Mouse (Mus musculus): ENCODE results near the gene Cabp1. TPM values are rescaled to one million over a fixed set of nuclear protein-coding genes. Genes with fewer than 3 reads are reported as not detected.

Gene Cabp1
- total RNA-seq, 2 experiments from 2014 or later: 309 to 312 TPM

GRCm38 (mm10) chr5:115214864-115215263, 20.7 kb upstream of the Cabp1 start:
- DNase-seq (ENCODE audit: low spot score in 2 of 2): peak; percentile 70 to 81

GRCm38 (mm10) chr5:115212861-115213260, 18.7 kb upstream of the Cabp1 start:
- DNase-seq (ENCODE audit: low spot score in 2 of 2): peak in 1 of 2 experiments; percentile 34
- intact Hi-C loops (cut with DNase I): no loop called here

More at GRCm38 (mm10) chr5:115214864-115215263, 20.7 kb upstream of the Cabp1 start:
- intact Hi-C loops (cut with DNase I): loop anchor here (2.0 kb wide), 1 partner anchor 16 kb away; no protein-coding TSS in a partner anchor

DNA sequence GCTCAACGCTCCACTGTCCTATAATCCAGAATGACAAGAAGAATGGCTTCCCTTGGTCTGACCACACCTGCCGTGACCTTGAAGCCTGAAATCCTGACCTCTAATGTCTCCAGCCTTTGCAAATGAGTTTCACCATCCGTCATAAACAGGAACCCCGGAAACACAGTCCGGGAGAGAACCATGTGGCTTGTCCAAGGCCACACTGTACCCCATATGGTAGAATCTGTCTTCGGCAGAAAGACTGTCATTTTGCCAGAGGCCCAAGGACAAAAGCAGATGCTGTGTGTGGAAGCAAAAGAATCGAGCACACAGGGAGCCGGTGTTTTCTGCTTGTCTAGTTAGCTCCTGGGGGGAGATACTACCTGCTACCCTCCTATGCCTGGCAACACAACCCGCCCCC, 18.3 kb upstream of the Cabp1 start:
- intact Hi-C loops (cut with DNase I): no loop called here
- DNase-seq (ENCODE audit: low spot score in 2 of 2): peak in 1 of 2 experiments; percentile 43

DNA sequence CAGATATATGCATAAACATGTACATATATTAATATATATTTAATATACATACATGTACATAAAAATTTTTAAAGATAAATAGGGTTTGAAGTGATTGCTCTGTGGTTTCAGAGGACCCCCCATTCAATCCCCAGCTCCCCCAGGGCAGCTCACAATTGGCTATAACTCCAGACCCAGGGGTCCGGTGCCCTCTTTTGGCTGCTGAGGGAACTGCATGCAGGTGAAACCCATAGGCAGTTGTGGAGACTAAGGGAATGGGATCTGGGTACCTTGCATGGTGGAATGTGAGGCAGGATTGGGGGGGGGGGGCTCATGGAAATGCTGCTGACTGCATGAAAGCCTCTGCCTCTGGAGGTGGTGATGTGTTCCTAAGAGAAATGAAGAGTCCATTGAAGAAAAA, 16.2 kb upstream of the Cabp1 start:
- no peak for DNase-seq (ENCODE audit: low spot score in 2 of 2)
- intact Hi-C loops (cut with DNase I): no loop called here

GRCm38 (mm10) chr5:115208601-115209000, 14.4 kb upstream of the Cabp1 start:
- intact Hi-C loops (cut with DNase I): no loop called here
- DNase-seq (ENCODE audit: low spot score in 2 of 2): no peak

DNA sequence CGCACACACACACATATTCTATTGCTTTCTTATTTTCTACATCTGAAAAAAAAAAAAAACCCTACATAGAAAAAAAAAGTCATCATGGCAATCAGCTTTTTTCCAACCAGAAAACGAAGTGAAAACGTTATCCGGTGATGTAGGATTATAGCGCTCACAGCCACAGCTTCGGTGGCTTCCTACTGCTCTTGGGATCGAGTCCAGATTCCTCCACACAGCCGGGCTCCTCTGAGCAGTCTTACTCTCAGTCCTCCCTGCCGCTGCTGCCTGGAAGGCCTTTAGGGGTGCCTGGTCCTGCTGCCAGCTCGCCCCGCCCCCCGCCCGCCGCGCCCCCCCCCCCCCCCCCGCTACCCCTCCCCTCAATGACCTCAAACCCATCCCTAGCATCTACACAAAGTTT, 13.7 kb upstream of the Cabp1 start:
- no peak for DNase-seq (ENCODE audit: low spot score in 2 of 2)
- intact Hi-C loops (cut with DNase I): no loop called here

- no peak for DNase-seq (ENCODE audit: low spot score in 2 of 2)
- intact Hi-C loops (cut with DNase I): no loop called here
These were observed 13.1 kb upstream of the Cabp1 start for GRCm38 (mm10) chr5:115207244-115207643.

DNA sequence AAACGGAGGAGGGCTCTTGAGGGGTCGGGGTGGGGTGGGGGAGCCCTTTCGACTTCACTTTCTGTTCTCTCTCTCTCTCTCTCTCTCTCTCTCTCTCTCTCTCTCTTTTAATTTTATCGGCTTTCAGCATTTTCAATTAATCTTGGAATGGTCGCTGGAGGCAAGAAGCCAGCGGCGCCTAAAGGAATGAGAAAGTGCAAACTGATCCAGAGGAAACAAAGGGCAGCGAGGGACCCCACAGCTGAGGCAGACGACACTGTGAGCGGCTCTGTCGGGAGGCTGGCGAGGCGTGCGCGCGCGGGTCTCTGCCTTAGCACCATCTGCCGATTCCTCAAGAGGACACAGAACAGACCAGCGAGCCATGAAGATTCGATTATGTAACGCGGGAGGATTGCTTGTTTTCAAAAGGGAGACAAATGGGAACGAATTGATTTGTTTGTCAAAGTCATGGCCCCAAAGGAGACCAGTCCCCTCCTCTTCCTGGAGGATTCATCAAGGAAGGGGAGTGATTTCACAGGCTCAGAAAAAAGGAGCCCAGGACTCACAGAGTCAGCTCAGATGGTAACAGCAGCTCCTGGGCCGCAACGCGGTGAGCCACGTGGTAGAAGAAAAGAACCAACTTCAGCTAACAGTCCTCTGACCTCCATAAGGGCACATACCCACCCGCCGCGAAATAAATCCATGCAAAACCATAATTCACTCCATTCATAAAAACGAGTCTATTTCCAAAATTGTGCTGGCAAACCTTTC, 10.6 kb upstream of the Cabp1 start:
- DNase-seq (ENCODE audit: low spot score in 2 of 2): peak; percentile 76 to 77
- intact Hi-C loops (cut with DNase I): no loop called here

GRCm38 (mm10) chr5:115203735-115204561, 9.8 kb upstream of the Cabp1 start:
- no peak for DNase-seq (ENCODE audit: low spot score in 2 of 2)

GRCm38 (mm10) chr5:115194626-115195221, 543 bp upstream of the Cabp1 start:
- DNase-seq (ENCODE audit: low spot score in 2 of 2): peak in 1 of 2 experiments; percentile 45
- intact Hi-C loops (cut with DNase I): no loop called here

More at GRCm38 (mm10) chr5:115203735-115204561, 9.8 kb upstream of the Cabp1 start:
- intact Hi-C loops (cut with DNase I): no loop called here

- peak in 1 of 2 experiments; percentile 71 for DNase-seq (ENCODE audit: low spot score in 2 of 2)
- intact Hi-C loops (cut with DNase I): loop anchor here (2.0 kb wide), 1 partner anchor 42 kb away; the partner anchor contains the start of gene Pop5
These were observed 955 bp downstream of the Cabp1 start for GRCm38 (mm10) chr5:115193226-115193625.

DNA sequence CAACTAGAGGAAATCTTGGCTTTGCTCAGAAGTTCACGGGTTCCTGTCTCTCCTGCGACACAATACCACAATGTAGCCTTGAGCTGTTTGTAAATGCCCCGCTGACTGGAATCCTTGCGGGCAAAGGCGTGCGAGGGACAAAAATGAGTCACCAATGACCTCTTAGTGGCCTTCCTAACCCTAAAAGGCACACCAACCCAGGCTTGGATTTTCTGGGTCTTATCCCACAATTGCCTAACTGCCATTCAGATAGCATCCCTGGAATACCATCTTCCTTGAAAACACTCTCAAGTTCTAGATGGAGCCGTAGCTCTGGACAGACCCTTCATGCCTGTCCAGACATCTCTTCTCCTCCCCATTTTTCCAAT, 1.4 kb downstream of the Cabp1 start:
- intact Hi-C loops (cut with DNase I): loop anchor here (2.0 kb wide), 1 partner anchor 42 kb away; the partner anchor contains the start of gene Pop5

GRCm38 (mm10) chr5:115191880-115192827, 2.0 kb downstream of the Cabp1 start:
- intact Hi-C loops (cut with DNase I): loop anchor here (2.0 kb wide), 1 partner anchor 43 kb away; the partner anchor contains the start of gene Pop5
- DNase-seq (ENCODE audit: low spot score in 2 of 2): peak in 1 of 2 experiments; percentile 59

More for the DNA sequence above, 1.4 kb downstream of the Cabp1 start:
- no peak for DNase-seq (ENCODE audit: low spot score in 2 of 2)

GRCm38 (mm10) chr5:115190081-115190480, 4.1 kb downstream of the Cabp1 start:
- intact Hi-C loops (cut with DNase I): no loop called here
- DNase-seq (ENCODE audit: low spot score in 2 of 2): no peak

DNA sequence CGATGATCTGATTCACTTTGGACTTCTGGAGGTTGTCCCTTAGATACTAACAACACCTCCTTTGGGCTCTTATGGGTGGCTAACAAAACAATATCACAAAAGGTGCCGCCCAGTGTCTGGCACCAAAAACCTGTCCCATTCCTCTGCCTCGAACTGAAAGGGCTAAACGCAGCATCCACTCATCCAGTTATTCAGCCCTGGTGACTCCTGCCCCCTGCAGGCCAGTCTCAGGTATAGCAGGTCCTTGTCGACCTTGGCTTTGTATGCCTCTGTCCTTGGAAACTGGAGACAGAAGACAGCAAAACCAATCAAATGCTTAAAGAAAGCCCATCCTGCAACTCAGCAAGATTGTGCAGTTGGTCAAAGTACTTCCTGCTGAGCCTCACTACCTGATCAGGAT, 5.4 kb downstream of the Cabp1 start:
- intact Hi-C loops (cut with DNase I): no loop called here
- no peak for DNase-seq (ENCODE audit: low spot score in 2 of 2)

DNA sequence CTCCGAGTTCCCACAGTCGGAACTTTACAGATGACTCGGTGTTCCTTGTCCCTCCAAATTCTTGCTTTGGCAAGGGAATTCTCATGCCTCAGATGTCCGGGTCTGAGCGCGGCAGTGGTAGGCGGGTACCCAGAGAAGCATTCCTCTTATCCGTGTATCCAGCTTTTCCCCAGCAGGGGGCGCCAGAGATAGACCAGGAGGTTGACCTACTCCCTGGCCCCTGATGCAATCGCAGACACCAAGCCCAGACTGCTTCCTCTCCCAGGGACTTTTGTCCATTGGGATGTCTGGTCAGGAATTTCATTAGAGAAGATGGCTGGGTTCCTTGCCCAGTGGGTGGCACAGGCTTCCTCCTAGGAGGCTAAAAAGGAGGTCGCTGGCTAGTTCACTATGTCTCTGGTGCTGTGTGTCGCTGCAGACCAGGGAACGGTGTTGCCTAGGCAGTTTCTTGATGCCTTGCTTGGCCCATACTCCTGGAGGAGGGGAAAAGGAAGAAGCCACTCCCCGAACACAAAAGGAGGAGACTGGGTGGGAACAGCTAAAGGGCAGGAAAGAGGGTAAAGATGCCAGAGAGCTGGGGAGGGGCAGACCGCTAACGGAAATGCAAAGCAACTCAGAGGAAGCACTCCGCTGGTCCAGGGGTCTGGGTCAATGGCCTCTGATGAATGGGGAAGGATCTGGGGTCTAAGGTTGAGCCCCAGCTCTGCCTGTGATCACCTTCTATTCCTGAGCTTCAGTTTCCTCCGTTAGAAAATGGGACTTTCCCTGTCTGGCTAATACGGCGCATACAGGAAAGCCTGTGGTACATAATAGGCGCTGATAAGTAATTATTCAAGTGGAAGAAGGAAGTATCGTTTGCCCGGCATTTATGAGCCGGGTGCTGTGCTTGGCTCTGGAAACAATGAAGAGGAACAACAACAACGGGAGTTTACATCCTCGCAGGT, 6.7 kb downstream of the Cabp1 start:
- intact Hi-C loops (cut with DNase I): loop anchor here (2.0 kb wide), 2 partner anchors 49 to 63 kb away; no protein-coding TSS in a partner anchor

GRCm38 (mm10) chr5:115186371-115187073, 7.7 kb downstream of the Cabp1 start:
- intact Hi-C loops (cut with DNase I): loop anchor here (2.0 kb wide), 2 partner anchors 50 to 62 kb away; no protein-coding TSS in a partner anchor
- DNase-seq (ENCODE audit: low spot score in 2 of 2): peak in 1 of 2 experiments; percentile 50

More for the DNA sequence above, 6.7 kb downstream of the Cabp1 start:
- peak; percentile 90 for DNase-seq (ENCODE audit: low spot score in 2 of 2)
